15 mouse cellular contexts compared by ENCODE assay signal in genomic region chr16:35741621-35742020, GRCm38 (mm10).
"Had no signal": no experiment of that assay in that cellular context is flagged by ENCODE, and none has a peak within 500 bp of the region (broad histone marks: within the 10 kb centered on the region; RNA-seq: fewer than 3 reads in every experiment).

No protein-coding gene starts in this region.

- H3K27ac ChIP-seq: limb, embryonic 15.5 days; liver, embryonic 12.5 days; macrophage; midbrain, embryonic 15.5 days; neural tube, embryonic 13.5 days had no signal

- H3K27me3 ChIP-seq: limb, embryonic 15.5 days; liver, embryonic 12.5 days; midbrain, embryonic 15.5 days; neural tube, embryonic 13.5 days had no signal

- H3K4me3 ChIP-seq: limb, embryonic 15.5 days; liver, embryonic 12.5 days; megakaryocyte, embryonic 14.5 days; midbrain, embryonic 15.5 days; neural tube, embryonic 13.5 days had no signal

- DNase-seq: kidney, adult 18-20 months; kidney, postnatal 25 days; layer of hippocampus, adult 9-11 months; layer of hippocampus, postnatal 36 days; lung, embryonic 14.5 days; lung, postnatal 14 days; retina, postnatal 1 day; right cerebral cortex, postnatal 4 days; spleen, adult 18-20 months had no signal

- H3K36me3 ChIP-seq: limb, embryonic 15.5 days; liver, embryonic 12.5 days; midbrain, embryonic 15.5 days; neural tube, embryonic 13.5 days had no signal
